Mouse (Mus musculus): ENCODE results near the gene 9230112D13Rik.
A peak's percentile ranks its signal among the peaks of the same experiment; 100 is the strongest.

9230112D13Rik gene

GRCm38 (mm10) chr14:34497346-34497745, 25.3 kb downstream of the 9230112D13Rik start:
- peak; percentile 36 for DNase-seq (ENCODE audit: low spot score)

GRCm38 (mm10) chr14:34493682-34494081, 28.9 kb downstream of the 9230112D13Rik start:
- no peak for DNase-seq (ENCODE audit: low spot score)

GRCm38 (mm10) chr14:34492688-34493087, 29.9 kb downstream of the 9230112D13Rik start:
- no peak for DNase-seq (ENCODE audit: low spot score)

- no peak for DNase-seq (ENCODE audit: low spot score)
These were observed 31.6 kb downstream of the 9230112D13Rik start for GRCm38 (mm10) chr14:34490965-34491364.

- no peak for DNase-seq (ENCODE audit: low spot score)
These were observed 32.7 kb downstream of the 9230112D13Rik start for GRCm38 (mm10) chr14:34489928-34490327.

GRCm38 (mm10) chr14:34486169-34486568, 36.4 kb downstream of the 9230112D13Rik start:
- DNase-seq (ENCODE audit: low spot score): no peak

- no peak for DNase-seq (ENCODE audit: low spot score)
These were observed 38.9 kb downstream of the 9230112D13Rik start for GRCm38 (mm10) chr14:34483469-34484341.

GRCm38 (mm10) chr14:34471591-34471990, 51.0 kb downstream of the 9230112D13Rik start:
- no peak for DNase-seq (ENCODE audit: low spot score)

GRCm38 (mm10) chr14:34466291-34466690, 56.3 kb downstream of the 9230112D13Rik start:
- no peak for DNase-seq (ENCODE audit: low spot score)

Data from ovary, adult 18-20 months (tissue).